Mouse (Mus musculus) testis, adult 2 months (tissue): ENCODE data around the gene Ccdc18.

Source experiments
- CTCF ChIP-seq: fragments of 200-500 bp; IDR thresholded peaks from 2 replicates; pipeline ENCODE4 v1.5.1; 2012; ENCODE audit warnings: low read depth, mild to moderate bottlenecking, inconsistent platforms, low read length, moderate library complexity; ENCODE audit not compliant: control insufficient read depth, insufficient read depth, insufficient replicate concordance
- POLR2A ChIP-seq: fragments of 200-500 bp; IDR thresholded peaks from 2 replicates; pipeline ENCODE4 v1.6.1; 2012; ENCODE audit warnings: low read depth, mild to moderate bottlenecking, inconsistent platforms, low read length, moderate library complexity; ENCODE audit not compliant: control insufficient read depth

DNA sequence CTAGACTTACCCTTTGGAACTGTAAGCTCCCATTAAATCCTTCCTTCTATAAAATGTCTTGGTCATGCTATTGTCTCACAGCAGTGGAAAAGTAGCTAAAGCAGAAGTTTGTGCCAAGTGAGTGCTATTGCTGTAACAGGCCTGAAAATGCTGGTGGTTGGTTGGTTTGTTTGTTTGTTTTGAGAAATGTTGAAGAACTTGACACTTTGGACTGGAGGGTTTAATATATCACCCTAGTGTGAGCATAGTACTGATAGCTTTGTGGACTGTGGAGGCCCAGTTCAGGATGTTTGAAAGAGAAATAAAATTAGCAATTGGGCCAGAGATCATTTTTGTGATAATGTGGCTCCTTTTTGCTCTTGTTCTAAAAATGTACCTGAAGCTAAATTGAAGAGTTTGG lies 93.5 kb downstream of the Ccdc18 start:
- TF ChIP-seq CTCF (no peak), POLR2A (no peak)
